Mouse (Mus musculus): ENCODE results near the gene Rsph6a. TPM values are rescaled to one million over a fixed set of nuclear protein-coding genes. Genes with fewer than 3 reads are reported as not detected.
A peak's percentile ranks its signal among the peaks of the same experiment; 100 is the strongest.

Rsph6a gene
- polyA plus RNA-seq, 1 experiment from 2014 or later = not detected

DNA sequence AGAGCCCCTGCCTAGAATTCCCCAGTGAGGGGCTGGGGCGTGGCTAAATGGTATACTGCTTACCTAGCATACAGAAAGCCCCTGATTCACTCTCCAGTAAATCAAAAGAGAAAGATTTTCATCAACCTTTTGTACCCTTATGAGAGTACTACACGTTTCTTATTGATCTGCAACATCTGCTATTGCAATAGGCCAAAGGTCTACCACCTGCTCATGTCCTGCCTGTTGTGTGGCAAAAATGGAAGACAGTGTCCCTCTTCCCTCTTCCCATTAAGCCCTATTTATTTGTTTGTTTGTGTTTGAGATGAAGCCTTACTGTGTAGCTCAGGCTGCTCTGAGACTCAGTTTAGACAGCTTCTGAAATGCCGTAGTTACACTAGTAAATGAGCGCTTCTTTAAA, 38.4 kb upstream of the Rsph6a start:
- Histone ChIP-seq H3K9me3 (ENCODE audit: control insufficient read depth, low read length) (no peaks in the 10 kb centered on the region), H3K4me1 (replicated peaks; ENCODE audit: control insufficient read depth, insufficient read depth, low read length) (no peaks in the 10 kb centered on the region; the same call in 1 of the 2 replicates), H3K4me3 (ENCODE audit: low read depth, low read length) (no peak overlapping the region), H3K4me2 (replicated peaks; ENCODE audit: low read depth, low read length) (no peak overlapping the region), H3K27ac (ENCODE audit: low read depth, low read length) (no peak overlapping the region), H3K36me3 (ENCODE audit: control insufficient read depth, insufficient read depth, low read length) (no peaks in the 10 kb centered on the region), H3K9ac (ENCODE audit: low read depth, low read length) (no peak overlapping the region), H3K27me3 (ENCODE audit: control insufficient read depth, insufficient read depth, low read length) (peaks cover 8% of the 10 kb centered on the region)
- ATAC-seq (ENCODE audit: low FRiP score) (no peak), DNase-seq (ENCODE audit: low spot score) (no peak)
- 94% methylated on average over 4 of the region's 4 CpGs for WGBS

GRCm38 (mm10) chr7:19017909-19018308, 36.6 kb upstream of the Rsph6a start:
- no peak overlapping the region for H3K4me2 ChIP-seq (replicated peaks; ENCODE audit: low read depth, low read length)
- 93% methylated on average over 7 of the region's 7 CpGs for WGBS

GRCm38 (mm10) chr7:19021048-19021447, 33.4 kb upstream of the Rsph6a start:
- no peak for ATAC-seq (ENCODE audit: low FRiP score)
- Histone ChIP-seq H3K36me3 (ENCODE audit: control insufficient read depth, insufficient read depth, low read length) (no peaks in the 10 kb centered on the region), H3K4me3 (ENCODE audit: low read depth, low read length) (no peak overlapping the region), H3K27me3 (ENCODE audit: control insufficient read depth, insufficient read depth, low read length) (peaks cover 34% of the 10 kb centered on the region), H3K27ac (ENCODE audit: low read depth, low read length) (no peak overlapping the region), H3K9ac (ENCODE audit: low read depth, low read length) (no peak overlapping the region), H3K4me1 (replicated peaks; ENCODE audit: control insufficient read depth, insufficient read depth, low read length) (no peaks in the 10 kb centered on the region), H3K4me2 (replicated peaks; ENCODE audit: low read depth, low read length) (no peak overlapping the region), H3K9me3 (ENCODE audit: control insufficient read depth, low read length) (no peaks in the 10 kb centered on the region)
- DNase-seq (ENCODE audit: low spot score) = no peak
- WGBS = 25% methylated on average over 8 of the region's 8 CpGs

More at GRCm38 (mm10) chr7:19017909-19018308, 36.6 kb upstream of the Rsph6a start:
- Histone ChIP-seq H3K9me3 (ENCODE audit: control insufficient read depth, low read length) (no peaks in the 10 kb centered on the region), H3K36me3 (ENCODE audit: control insufficient read depth, insufficient read depth, low read length) (no peaks in the 10 kb centered on the region), H3K9ac (ENCODE audit: low read depth, low read length) (no peak overlapping the region), H3K4me3 (ENCODE audit: low read depth, low read length) (no peak overlapping the region), H3K27ac (ENCODE audit: low read depth, low read length) (no peak overlapping the region), H3K27me3 (ENCODE audit: control insufficient read depth, insufficient read depth, low read length) (peaks cover 25% of the 10 kb centered on the region), H3K4me1 (replicated peaks; ENCODE audit: control insufficient read depth, insufficient read depth, low read length) (no peaks in the 10 kb centered on the region)
- no peak for DNase-seq (ENCODE audit: low spot score)
- no peak for ATAC-seq (ENCODE audit: low FRiP score)

- Histone ChIP-seq H3K27ac (ENCODE audit: low read depth, low read length) (no peak overlapping the region), H3K4me3 (ENCODE audit: low read depth, low read length) (no peak overlapping the region), H3K9ac (ENCODE audit: low read depth, low read length) (no peak overlapping the region), H3K27me3 (ENCODE audit: control insufficient read depth, insufficient read depth, low read length) (peaks cover 34% of the 10 kb centered on the region), H3K9me3 (ENCODE audit: control insufficient read depth, low read length) (no peaks in the 10 kb centered on the region), H3K4me2 (replicated peaks; ENCODE audit: low read depth, low read length) (no peak overlapping the region), H3K4me1 (replicated peaks; ENCODE audit: control insufficient read depth, insufficient read depth, low read length) (no peaks in the 10 kb centered on the region), H3K36me3 (ENCODE audit: control insufficient read depth, insufficient read depth, low read length) (no peaks in the 10 kb centered on the region)
- DNase-seq (ENCODE audit: low spot score) (no peak), ATAC-seq (ENCODE audit: low FRiP score) (no peak)
- WGBS = 69% methylated on average over 18 of the region's 18 CpGs
Measured at GRCm38 (mm10) chr7:19022189-19022958, 32.1 kb upstream of the Rsph6a start.

- no peaks in the 10 kb centered on the region for H3K36me3 ChIP-seq (ENCODE audit: control insufficient read depth, insufficient read depth, low read length)
- DNase-seq (ENCODE audit: low spot score) (no peak), ATAC-seq (ENCODE audit: low FRiP score) (peak; percentile 47)
- peaks cover 34% of the 10 kb centered on the region for H3K27me3 ChIP-seq (ENCODE audit: control insufficient read depth, insufficient read depth, low read length)
- H3K27ac ChIP-seq (ENCODE audit: low read depth, low read length) = 0 out of 2 replicates have a peak within 1 kb of the TSS, but pooled peaks have one; percentile 6
- no peaks in the 10 kb centered on the region for H3K9me3 ChIP-seq (ENCODE audit: control insufficient read depth, low read length)
- H3K4me2 ChIP-seq (replicated peaks; ENCODE audit: low read depth, low read length) = peak within 1 kb of the TSS; percentile 9; the same call in 1 of the 2 replicates
- H3K9ac ChIP-seq (ENCODE audit: low read depth, low read length) = peak within 1 kb of the TSS; percentile 88
- H3K4me3 ChIP-seq (ENCODE audit: low read depth, low read length) = peak within 1 kb of the TSS; percentile 87
- no peaks in the 10 kb centered on the region for H3K4me1 ChIP-seq (replicated peaks; ENCODE audit: control insufficient read depth, insufficient read depth, low read length)
- 3% methylated on average over 29 of the region's 30 CpGs for WGBS
Measured at GRCm38 (mm10) chr7:19023357-19023814, 31.1 kb upstream of the Rsph6a start, which contains the start of gene Foxa3. TSS of gene Foxa3 (minus strand) at chr7:19023538.

GRCm38 (mm10) chr7:19024096-19024506, 30.4 kb upstream of the Rsph6a start, which contains the start of gene Sympk:
TSS of gene Sympk (plus strand) at chr7:19024377.
- 0 out of 2 replicates have a peak within 1 kb of the TSS, but pooled peaks have one; percentile 6 for H3K27ac ChIP-seq (ENCODE audit: low read depth, low read length)
- no peaks in the 10 kb centered on the region for H3K4me1 ChIP-seq (replicated peaks; ENCODE audit: control insufficient read depth, insufficient read depth, low read length)
- H3K4me2 ChIP-seq (replicated peaks; ENCODE audit: low read depth, low read length) = peak within 1 kb of the TSS; percentile 63
- under 1% methylated on average over 44 of the region's 50 CpGs for WGBS
- DNase-seq (ENCODE audit: low spot score) (peak; percentile 98), ATAC-seq (ENCODE audit: low FRiP score) (peak; percentile 95)
- H3K9ac ChIP-seq (ENCODE audit: low read depth, low read length) = peak within 1 kb of the TSS; percentile 88
- H3K9me3 ChIP-seq (ENCODE audit: control insufficient read depth, low read length) = no peaks in the 10 kb centered on the region
- H3K4me3 ChIP-seq (ENCODE audit: low read depth, low read length) = peak within 1 kb of the TSS; percentile 87
- peaks cover 34% of the 10 kb centered on the region for H3K27me3 ChIP-seq (ENCODE audit: control insufficient read depth, insufficient read depth, low read length)
- no peaks in the 10 kb centered on the region for H3K36me3 ChIP-seq (ENCODE audit: control insufficient read depth, insufficient read depth, low read length)

GRCm38 (mm10) chr7:19024581-19025255, 29.8 kb upstream of the Rsph6a start:
- Histone ChIP-seq H3K27ac (ENCODE audit: low read depth, low read length) (0 out of 2 replicates have a peak overlapping the region, but pooled peaks have one; percentile 6), H3K36me3 (ENCODE audit: control insufficient read depth, insufficient read depth, low read length) (no peaks in the 10 kb centered on the region), H3K9me3 (ENCODE audit: control insufficient read depth, low read length) (no peaks in the 10 kb centered on the region), H3K4me1 (replicated peaks; ENCODE audit: control insufficient read depth, insufficient read depth, low read length) (no peaks in the 10 kb centered on the region), H3K4me3 (ENCODE audit: low read depth, low read length) (peak overlapping the region; percentile 87), H3K4me2 (replicated peaks; ENCODE audit: low read depth, low read length) (peak overlapping the region; percentile 63), H3K27me3 (ENCODE audit: control insufficient read depth, insufficient read depth, low read length) (peaks cover 34% of the 10 kb centered on the region), H3K9ac (ENCODE audit: low read depth, low read length) (peak overlapping the region; percentile 88)
- 2% methylated on average over 28 of the region's 36 CpGs for WGBS
- DNase-seq (ENCODE audit: low spot score) (peak; percentile 50), ATAC-seq (ENCODE audit: low FRiP score) (peak; percentile 65)

DNA sequence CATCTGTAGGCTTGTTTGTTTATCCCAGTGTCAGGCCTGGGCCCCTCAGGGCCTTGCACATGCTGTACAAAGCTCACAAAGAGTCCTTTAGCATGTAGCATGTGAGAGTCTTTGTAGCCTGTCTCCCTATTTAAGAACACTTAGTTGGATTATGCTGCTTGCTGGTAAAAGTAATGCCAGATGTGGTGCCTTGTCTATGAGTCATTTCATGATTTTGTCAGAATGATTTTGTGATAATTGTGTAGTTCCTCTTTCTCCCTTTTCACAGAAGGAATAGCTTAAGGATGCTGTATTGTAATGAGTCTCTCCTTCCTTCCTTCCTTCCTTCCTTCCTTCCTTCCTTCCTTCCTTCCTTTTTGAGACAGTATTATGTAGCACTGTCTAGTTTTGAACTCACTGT, 26.4 kb upstream of the Rsph6a start:
- peaks cover 8% of the 10 kb centered on the region for H3K27me3 ChIP-seq (ENCODE audit: control insufficient read depth, insufficient read depth, low read length)
- no peak overlapping the region for H3K4me2 ChIP-seq (replicated peaks; ENCODE audit: low read depth, low read length)
- H3K9ac ChIP-seq (ENCODE audit: low read depth, low read length) = no peak overlapping the region
- H3K4me1 ChIP-seq (replicated peaks; ENCODE audit: control insufficient read depth, insufficient read depth, low read length) = no peaks in the 10 kb centered on the region
- no peaks in the 10 kb centered on the region for H3K9me3 ChIP-seq (ENCODE audit: control insufficient read depth, low read length)
- H3K36me3 ChIP-seq (ENCODE audit: control insufficient read depth, insufficient read depth, low read length) = peaks cover 9% of the 10 kb centered on the region; the same call in 1 of the 2 replicates
- no peak for DNase-seq (ENCODE audit: low spot score)
- no peak for ATAC-seq (ENCODE audit: low FRiP score)
- H3K4me3 ChIP-seq (ENCODE audit: low read depth, low read length) = no peak overlapping the region
- H3K27ac ChIP-seq (ENCODE audit: low read depth, low read length) = no peak overlapping the region
